Mouse (Mus musculus) gastrocnemius, postnatal 25 days (tissue): ENCODE data around the gene Hyal2. TPM values are rescaled to one million over a fixed set of nuclear protein-coding genes. Genes with fewer than 3 reads are reported as not detected.
A peak's percentile ranks its signal among the peaks of the same experiment; 100 is the strongest.

ENCODE experiments used
- DNase-seq: peaks from one replicate; pipeline ENCODE4 v3.0.0; 2022
- long read RNA-seq, 2 experiments: library from polyadenylated mRNA; stranded (forward); transcript quantifications; one replicate each; pipeline ENCODE4 v2.0.0; 2021
- total RNA-seq, 2 experiments: library from RNA; stranded (reverse); gene quantifications; 1 replicate in 1 of 2; 2 replicates in 1 of 2; pipeline ENCODE4 v1.2.3; 2021

The Hyal2 gene
- total RNA-seq: 10 to 100 TPM; 12.0 to 15.2 TPM
- long read RNA-seq, experiment 1, transcript Hyal2-201 (4 exons, 1,893 nt): major isoform, 14 of 20 reads
- long read RNA-seq, experiment 1, partial matches to known transcripts: 4 of 20 reads
- long read RNA-seq, experiment 1, other reads (novel, unspliced or antisense): 0 of 20 reads
- long read RNA-seq, experiment 2, transcript Hyal2-201 (4 exons, 1,893 nt): major isoform, 16 of 21 reads
- long read RNA-seq, experiment 2, partial matches to known transcripts: 2 of 21 reads
- long read RNA-seq, experiment 2, other reads (novel, unspliced or antisense): 2 of 21 reads

DNA sequence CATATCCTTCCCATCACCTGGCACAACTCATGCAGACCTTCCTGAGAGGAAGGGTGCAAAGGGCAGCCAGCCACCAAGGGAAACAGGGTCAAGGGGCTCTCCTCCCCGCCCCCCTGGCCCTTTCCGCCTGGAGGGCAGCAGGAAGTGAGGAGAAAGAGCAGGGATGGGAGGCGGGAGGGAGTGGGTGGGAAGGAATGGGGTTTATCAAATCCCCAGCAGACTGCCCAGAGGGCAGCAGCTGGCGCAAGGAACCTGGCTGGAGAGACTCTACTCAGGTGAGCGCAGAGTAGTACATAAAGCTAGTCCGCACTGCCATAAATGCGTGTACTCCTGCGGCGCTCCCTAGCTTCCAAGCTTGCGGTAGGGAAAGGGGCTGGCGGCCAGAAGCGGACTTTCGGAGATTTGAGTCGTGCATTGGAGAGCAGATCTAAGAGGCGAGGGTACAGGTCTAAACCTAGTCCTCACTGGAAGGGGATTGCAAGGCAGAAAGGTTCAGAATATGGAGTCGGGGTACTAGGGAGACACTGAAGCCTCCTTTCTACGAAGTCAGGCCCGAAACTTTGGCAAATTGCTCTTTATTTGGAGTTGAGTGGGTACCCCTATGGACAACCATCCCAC, at the start of gene Hyal2:
Gene Hyal2, plus strand, starts transcription at position 244 of the 618 bp plus-strand sequence.
- no peak for DNase-seq

DNA sequence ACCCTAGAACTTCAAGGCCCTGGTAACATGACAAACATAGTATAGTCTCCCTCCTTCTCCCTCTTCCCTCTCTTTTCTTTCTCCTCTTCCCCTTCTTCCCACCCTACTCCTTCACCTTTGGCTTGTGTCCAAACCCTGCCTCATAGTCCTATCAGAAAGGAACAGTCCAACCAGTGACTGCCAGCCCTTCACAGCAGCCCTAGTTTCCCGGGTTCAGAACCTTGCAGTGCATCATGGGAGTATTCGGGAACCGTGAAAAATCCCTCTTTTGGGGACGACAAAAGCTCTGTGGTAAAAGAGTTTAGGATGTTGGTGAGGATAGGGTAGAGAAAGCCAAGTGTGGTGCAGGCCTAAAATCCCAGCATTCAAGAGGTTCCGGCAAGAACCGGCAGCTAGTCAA, 47.4 kb upstream of the Hyal2 start:
- DNase-seq: no peak

DNA sequence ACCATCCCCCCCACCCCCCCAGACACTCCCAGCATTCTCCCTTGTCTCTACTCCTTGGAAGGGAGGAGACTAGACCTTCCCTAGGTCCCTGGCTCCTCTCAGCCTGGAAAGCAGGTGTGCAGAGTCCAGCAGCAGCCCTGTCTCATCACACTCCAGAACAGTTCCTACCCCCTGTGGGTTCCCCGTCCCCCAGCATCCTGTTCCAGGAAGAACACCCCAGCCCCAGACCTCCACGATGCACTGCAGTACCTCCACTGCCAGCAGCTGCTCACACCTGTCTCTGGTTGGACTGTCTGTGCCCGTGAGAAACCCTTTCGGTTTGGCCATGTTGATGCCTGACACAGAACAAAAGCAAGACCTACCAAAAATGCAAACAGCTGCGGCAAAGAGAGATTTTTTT, 46.6 kb upstream of the Hyal2 start:
- DNase-seq: no peak

DNA sequence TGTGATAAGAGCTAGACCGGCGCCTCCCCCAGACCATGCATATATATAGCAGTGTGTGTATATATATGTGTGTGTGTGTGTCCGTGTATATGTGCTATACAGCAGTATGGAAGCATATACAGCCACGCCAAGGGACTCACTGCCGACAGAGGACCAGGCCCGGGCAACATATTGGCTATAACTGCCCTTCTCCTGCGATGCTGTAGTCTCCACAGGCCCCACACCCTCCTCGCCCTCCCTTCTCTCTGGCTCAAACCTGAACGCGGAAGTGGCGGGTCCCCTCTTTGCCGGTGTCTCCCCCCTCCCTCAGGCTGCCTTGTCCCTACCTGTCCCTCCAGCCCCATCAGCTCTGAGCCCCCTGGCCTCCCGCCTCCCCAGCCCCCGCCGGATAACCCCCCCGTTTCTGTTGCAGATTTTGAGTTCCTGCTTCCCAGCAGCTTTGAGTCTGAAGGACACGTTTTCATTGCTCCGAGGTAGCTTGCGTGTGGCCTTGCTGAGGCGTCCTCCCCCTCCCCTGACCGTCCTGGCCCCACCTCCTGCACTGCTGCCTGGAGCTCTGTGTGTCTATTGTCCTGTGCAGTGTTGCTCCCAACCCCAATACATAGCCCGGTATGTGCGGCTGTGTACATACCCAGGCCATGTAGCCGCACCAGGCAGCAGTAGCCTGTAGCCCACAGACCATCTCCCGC, 45.9 kb upstream of the Hyal2 start:
- DNase-seq: no peak

DNA sequence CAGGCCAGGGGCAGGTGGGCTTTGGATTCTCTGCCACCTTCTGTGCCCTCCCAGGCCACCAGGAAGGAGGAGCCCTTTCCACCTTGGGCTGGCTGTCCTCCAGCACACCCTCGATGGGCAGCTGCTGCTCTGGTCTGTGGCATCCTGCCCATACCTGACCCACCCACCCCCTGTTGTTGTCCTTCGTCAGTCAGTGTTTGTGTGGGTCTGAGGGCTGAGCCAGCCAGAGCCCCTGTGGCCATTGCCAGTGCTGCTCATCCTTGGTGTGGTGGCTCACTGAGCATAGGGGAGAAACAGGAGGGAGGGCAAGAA, 45.4 kb upstream of the Hyal2 start:
- no peak for DNase-seq

DNA sequence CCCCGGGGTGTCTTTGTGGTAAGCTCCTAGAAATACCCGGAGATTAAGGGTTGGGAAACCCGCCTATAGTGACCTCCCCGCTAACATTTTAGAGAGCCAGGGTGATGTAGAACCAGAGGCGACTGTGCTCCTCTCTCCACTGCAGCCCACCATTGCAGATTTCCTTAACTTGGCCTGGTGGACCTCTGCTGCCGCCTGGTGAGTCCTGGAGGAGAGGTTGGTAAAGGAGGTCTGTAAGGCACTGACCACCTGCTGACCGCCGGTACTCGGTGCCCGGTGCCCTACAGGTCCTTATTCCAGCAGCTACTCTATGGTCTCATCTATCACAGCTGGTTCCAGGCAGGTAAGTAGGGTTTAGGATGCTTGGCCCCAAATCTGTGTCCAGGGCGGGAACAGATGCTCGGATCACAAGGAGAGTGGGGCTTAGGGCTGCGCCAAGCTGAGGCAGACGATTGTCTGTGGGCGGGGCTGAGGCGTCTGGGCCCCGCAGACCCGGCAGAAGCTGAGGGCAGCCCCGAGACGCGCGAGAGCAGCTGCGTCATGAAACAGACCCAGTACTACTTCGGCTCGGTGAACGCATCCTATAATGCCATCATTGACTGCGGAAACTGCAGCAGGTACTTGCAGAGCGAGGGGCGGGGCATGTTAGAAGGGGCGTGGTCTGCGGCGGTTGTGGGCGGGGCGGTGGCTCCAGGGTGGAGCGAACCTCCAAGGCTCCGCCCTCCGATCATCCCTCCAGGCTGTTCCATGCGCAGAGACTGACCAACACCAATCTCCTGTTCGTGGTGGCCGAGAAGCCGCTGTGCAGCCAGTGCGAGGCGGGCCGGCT, 41.3 kb upstream of the Hyal2 start:
- DNase-seq: peak; percentile 53

DNA sequence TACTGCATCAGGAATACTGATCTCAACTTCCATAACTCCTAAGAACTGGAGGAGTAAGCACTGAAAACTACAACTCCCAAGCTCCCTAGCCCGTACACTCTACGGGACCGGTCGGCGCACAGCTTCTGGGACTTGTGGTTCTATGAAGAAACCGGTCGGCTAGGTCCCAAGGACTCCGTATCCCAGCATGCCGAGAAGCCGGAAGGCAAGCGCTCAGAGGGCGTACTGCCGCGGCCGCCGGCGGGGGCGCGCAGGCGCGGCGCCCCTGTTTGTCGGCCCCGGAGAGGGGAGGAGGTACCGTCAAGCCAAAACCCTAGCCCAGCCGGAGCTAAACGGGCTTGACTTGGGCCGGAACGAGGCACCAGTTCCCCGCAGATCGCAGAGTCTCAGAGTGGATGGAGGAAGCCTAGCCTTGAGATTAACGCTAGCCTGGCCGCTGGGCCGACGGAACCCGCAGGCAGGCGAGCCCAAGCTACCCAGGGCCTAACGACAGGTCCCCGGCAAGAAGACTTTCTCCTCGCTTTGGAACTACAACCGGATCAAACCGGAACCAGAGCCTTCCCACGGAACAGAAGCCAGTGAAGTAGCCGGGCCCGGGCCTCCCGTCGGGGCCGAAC, 33.8 kb upstream of the Hyal2 start, which contains the start of gene Tmem115:
Gene Tmem115, plus strand, starts transcription at position 155 of the 617 bp plus-strand sequence.
- peak; percentile 95 for DNase-seq

DNA sequence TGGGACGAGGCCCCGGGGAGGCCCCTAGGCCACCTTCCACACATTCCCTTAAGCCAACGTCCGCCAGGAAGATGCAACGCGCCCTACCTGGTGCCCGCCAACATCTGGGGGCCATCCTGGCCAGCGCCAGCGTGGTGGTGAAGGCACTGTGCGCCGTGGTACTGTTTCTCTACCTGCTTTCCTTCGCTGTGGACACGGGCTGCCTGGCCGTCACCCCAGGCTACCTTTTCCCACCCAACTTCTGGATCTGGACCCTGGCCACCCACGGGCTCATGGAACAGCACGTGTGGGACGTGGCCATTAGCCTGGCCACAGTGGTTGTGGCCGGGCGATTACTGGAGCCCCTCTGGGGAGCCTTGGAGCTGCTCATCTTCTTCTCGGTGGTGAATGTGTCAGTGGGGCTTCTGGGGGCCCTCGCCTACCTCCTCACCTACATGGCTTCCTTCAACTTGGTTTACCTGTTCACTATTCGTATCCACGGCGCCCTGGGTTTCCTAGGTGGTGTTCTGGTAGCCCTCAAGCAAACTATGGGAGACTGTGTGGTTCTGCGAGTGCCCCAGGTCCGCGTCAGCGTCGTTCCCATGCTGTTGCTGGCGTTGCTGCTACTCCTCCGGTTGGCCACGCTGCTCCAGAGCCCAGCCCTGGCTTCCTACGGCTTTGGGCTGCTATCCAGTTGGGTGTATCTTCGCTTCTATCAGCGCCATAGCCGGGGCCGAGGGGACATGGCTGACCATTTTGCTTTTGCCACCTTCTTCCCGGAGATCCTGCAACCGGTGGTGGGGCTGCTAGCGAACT, 33.1 kb upstream of the Hyal2 start:
- DNase-seq: no peak

DNA sequence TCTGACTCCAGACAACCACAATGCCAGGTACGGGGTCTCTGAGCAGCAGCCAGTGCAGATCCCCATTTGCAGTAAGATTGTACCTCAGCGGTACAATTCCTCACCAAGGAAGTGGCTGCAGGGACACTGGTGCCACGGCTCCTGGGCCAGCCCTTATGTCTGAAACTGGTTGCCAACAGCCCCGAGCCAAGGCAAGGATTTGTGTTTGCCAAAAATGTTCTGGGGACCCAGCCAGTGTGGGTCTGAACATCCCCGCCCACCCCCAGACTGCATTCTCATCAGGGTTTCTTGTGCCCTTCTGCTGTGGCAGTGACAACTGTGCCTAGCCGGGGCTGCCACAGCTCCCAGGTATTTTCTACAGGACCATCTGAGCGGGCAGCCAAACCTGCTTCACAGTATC, 29.5 kb upstream of the Hyal2 start:
- no peak for DNase-seq

DNA sequence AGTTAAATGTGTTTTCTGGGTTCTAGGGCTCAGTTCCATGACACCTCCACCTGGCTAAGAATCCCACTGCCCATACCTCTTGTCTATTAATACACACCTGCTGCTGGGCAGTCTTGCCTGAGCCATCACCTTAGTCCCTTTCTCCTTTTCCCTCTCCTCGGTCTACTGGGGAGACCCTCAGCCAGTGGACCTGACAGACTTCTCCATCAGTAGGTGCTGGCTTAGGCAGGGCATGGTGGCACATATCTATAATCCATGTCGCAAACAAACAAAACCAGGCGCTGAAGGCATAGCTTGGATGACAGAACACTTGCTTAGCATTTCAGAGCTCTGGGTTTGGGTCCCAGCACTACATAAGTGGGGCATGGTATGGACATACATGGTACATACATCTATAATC, 29.0 kb upstream of the Hyal2 start:
- no peak for DNase-seq

DNA sequence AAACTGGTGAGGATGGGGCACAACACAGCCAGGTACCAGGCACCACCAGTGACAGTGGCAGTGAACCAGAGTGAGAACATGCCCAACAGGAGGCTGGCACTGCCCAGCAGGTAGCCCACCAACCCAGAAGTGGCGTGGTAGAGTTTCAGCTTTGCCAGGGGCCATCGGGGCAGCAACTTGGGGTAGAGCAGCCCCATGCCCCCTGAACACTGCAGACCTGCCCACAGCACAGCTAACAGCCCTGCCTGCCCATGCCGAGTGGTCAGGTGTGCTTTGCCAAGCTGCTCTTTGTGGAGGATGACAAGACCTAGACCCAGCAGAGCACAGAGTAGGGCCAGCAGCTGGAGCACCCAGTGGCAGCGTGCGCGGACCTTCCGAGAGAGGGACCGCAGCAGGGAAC, 27.8 kb upstream of the Hyal2 start:
- no peak for DNase-seq

DNA sequence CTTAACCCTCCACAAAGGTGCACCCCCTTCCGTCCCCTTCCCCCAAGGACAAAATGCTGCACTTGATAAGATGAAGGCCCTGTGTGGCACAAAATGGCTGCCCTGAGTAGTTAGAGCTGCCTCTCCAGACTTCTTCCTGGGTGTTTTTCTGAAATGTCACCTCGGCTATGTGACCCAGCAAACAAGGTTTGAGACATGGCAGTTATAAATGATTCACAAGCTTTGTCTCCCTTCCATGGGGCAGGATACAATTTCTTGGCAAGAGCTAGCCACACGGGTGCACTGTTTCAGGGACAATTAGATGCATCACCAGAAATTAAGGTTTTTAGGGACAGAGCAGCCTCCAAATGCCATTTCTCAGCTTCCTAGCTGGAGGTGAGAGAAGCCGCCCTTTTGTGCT, 27.3 kb upstream of the Hyal2 start:
- no peak for DNase-seq

DNA sequence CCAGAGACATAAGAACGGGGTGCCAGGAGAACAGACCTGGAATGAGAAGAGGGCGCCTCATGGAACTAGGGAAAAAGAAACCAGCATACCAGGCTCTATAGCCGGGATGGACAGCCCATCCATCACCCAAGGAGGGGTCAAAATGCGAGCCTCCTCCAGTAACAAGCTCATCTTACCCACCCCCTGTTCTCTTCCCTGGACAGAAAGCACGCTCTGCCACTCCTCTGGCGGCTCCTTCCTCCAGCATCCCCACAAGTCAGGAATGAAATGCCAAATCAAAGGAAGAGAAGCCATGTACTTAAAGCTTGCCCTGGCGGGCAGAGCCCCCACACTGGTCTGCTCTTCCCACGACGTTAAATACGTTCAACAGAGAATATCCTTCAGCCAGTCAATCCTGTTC, 26.7 kb upstream of the Hyal2 start:
- no peak for DNase-seq

DNA sequence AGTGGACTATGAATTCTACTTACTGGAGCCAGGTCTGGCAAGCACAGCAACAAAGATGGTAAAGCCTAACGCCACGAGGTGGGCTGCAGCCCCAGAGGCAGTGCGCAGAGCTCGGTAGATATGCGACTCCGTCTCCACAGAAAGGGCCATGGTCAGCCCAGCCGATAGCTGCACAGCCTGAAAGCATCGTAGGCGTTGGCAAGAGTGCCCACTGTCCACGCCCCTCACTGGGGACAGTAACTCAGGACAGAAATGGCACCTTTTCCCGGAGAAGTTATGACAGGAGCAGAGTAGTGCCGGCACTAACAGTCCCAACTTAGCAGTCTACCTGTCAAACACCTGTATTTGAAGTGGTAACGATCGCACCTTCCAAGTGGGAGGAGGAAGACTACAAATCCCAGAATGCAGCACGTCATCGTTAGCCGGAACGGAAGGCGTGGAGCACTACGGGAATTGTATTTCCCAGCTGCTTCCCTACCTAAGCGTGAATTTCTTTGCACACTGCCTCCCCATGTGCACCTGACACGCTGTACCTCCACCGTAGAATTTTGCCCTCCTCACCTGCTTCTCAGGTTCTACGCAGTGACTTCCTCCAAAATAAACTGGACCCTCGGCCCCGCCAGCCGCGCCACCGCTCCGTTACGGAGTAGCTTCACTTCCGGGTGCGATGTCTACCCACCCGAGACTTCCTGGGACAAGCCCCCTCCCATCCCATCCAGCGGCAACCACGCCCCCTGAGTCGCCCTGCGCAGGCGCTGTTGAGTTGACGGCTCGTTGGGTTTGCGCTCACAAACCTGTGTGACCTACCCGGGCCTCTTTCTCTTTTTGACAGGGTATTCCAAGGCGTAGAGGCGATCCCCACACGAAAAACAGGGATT, 26.0 kb upstream of the Hyal2 start, which contains the start of the genes Cyb561d2 and Nprl2:
Gene Cyb561d2, minus strand, starts transcription at position 720 of the 878 bp plus-strand sequence.
Gene Nprl2, plus strand, starts transcription at position 753 of the 878 bp plus-strand sequence.
- DNase-seq: peak; percentile 92

DNA sequence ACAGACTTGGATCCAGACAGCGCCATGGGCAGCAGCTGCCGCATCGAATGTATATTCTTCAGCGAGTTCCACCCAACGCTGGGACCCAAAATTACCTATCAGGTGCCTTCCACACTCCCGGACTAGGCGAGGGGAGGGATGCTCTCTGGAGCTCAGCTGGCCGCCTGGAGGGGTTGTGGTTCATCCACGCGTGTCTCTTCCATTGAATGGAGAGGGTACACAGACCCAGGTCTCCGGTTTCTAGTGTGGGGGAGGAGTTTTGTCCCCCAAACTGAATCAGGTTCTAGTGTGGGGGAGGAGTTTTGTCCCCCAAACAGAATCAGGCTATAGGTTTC, 25.4 kb upstream of the Hyal2 start:
- DNase-seq: no peak

DNA sequence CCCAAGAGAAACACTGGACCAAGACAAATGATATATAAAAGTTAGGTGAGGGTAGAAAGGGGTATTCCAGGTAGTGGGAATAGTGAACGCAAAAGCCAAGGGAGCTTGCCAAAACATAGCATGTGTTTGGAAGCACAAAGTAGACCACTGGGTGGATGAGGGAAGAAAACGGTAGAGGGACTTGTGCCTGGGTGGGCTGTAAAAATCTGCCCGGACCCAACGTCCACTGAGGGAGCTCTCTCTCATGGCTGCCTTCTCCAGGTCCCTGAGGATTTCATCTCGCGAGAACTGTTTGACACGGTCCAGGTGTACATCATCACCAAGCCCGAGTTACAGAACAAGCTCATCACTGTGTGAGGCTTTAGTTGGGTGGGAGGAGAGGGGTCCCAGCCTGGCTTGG, 25.0 kb upstream of the Hyal2 start:
- no peak for DNase-seq

DNA sequence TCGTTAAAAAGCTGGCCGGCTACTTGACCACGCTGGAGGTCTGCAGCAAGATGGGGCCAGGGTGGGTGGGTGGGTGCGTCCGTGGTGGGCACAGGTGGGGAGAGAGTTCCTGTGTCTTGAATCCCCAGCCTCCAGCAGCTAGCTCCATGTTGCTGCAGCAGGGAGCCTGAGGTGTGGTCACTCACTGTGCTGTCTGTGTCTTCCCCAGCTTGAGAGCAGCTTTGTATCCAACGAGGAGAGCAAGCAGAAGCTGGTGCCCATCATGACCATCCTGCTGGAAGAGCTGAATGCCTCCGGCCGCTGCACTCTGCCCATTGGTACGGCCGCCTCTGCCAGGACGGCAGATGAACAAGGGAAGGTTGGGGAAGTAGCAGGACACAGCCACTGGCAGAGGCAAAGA, 24.4 kb upstream of the Hyal2 start:
- no peak for DNase-seq

DNA sequence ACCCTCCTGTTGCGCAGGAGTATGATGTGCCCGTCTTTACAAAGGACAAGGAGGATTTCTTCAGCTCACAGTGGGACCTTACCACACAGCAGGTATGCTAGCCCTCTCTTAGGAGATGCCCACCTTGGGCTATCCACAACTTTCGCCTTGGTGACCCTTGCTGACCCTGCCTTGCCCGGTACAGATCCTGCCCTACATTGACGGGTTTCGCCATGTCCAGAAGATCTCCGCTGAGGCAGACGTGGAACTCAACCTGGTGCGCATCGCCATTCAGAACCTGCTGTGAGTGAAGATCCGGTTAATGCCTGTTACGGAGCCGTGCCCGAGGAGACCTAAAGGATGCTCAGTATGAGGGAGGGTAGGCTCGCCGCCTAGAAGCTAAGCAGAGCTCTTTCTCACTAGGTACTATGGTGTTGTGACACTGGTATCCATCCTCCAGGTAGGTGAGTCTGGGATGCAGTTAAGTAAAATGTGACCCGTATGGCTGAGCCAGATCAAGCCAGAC, 23.5 kb upstream of the Hyal2 start:
- no peak for DNase-seq

DNA sequence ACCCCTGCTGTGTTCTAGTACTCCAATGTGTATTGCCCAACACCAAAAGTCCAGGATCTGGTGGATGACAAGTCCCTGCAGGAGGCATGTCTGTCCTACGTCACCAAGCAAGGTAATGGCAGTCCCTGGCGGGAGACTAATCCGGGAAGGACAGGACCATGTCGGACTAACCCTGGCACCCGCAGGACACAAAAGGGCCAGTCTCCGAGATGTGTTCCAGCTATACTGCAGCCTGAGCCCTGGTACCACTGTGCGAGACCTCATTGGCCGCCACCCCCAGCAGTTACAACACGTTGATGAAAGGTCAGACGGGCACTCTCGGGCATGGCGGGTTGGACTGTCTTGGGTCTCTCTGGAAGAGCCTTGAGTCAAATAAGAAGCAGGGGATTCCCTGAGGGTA, 23.0 kb upstream of the Hyal2 start:
- no peak for DNase-seq

DNA sequence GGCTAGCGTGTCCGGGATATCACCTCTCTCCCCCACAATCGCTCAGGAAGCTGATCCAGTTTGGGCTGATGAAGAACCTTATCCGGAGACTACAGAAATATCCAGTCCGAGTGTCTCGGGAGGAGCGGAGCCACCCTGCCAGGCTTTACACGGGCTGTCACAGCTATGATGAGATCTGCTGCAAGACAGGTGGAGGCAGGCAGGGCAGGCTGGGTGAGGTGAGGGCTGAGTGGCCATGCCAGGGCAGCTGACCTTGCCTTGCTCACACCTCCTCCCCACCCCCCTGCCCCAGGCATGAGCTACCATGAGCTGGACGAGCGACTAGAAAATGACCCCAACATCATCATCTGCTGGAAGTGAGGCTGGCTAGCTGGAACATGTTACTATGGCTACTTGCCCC, 22.5 kb upstream of the Hyal2 start:
- no peak for DNase-seq
